Mouse (Mus musculus): ENCODE data around the gene Pcdh8. TPM values are rescaled to one million over a fixed set of nuclear protein-coding genes. Genes with fewer than 3 reads are reported as not detected.

The Pcdh8 gene
- total RNA-seq (2021): under 1 TPM in 1 of 2 experiments, not detected in 1; 0.19 TPM

DNA sequence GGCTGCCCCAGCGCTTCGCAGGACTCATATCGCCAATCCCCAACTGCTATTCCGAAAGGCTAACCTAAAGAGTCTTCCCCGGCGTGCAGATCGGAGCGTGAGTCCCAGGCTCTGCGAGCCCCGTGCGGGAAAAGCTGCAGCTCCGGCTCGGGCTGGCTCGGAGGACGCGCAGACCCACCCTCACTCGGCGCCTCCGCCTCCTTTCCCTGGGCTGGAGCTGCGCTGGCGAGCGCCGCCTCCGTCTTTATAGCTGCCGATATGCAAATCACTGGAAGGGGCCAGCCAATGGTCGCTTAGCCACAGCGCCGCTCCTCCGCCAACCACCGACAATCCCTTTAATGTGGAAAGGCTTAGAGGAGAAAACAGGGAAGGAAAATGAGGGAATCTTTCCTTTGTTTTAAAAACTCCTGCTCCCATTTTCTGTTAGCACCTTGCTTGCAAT lies at the start of gene Pcdh8:
Gene Pcdh8 (minus strand): TSS at position 219 of the 442 bp plus-strand sequence.
- DNase-seq: peak; percentile 79

DNA sequence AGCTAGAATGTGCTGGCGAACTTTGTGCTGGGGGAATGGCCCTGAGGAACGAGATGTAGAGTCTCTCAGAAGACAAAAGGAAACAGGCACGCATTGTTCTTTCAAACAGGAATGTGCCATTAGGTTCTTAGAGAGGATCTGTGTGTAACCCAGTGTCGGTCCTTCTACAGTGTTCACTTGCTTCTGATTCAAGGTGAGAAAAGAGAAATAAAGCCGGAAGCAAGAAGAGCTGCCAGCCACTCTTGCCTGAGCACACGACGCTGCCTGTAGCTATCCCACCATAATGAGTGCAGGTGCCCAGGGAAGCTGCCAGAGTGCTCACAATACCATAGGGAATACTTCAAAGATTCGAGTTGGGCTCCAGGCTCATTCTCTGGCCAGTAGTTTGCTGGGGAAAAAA lies 43.6 kb upstream of the Pcdh8 start:
- DNase-seq: no peak

GRCm38 (mm10) chr14:79814084-79814483 lies 43.0 kb upstream of the Pcdh8 start:
- DNase-seq: no peak

- no peak for DNase-seq
Observed at GRCm38 (mm10) chr14:79793179-79793578, 22.1 kb upstream of the Pcdh8 start.

- no peak for DNase-seq
Observed at GRCm38 (mm10) chr14:79789535-79789934, 18.4 kb upstream of the Pcdh8 start.

- no peak for DNase-seq
Observed at GRCm38 (mm10) chr14:79788656-79789204, 17.6 kb upstream of the Pcdh8 start.

DNA sequence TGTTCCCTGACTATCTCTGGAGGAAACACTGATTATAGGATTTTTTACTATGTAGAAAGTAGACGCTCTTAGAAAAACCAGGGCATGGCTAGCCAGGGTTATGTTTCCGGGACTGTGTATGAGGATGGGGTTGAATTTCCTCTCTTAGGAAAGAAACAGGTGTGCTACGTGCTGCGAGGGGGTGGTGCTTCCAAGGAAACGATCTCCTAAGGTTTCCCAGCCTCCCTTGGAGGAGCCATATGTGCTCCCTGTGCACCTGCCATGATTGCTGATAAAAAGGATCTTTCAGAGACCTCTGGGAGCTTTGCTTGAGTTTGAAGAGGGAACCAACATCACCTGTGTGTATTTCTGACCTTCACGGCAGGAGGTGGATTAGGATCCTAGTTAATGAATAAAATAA lies 16.8 kb upstream of the Pcdh8 start:
- DNase-seq: no peak

- DNase-seq: peak; percentile 29
Observed at GRCm38 (mm10) chr14:79785400-79785799, 14.3 kb upstream of the Pcdh8 start.

DNA sequence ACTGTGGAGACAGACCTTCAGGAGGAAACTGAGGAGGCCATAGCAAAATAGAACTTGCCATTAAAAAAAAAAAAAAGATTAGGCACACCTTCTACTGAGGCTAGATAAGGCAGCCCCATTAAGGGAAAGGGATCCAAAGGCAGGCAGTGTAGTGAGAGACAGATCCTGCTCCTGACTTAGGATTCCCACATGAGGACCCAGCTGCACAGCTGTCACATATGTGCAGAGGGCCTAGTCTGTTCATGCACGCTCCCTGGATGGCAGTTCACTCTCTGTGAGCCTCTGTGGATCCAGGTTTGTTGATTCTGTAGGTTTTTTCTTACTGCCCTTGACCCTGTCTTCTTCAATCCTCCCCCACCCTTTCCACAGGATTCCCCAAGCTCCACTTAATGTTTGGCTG lies 9.8 kb upstream of the Pcdh8 start:
- DNase-seq: no peak

- no peak for DNase-seq
Observed at GRCm38 (mm10) chr14:79780332-79780731, 9.2 kb upstream of the Pcdh8 start.

GRCm38 (mm10) chr14:79779841-79780240 lies 8.7 kb upstream of the Pcdh8 start:
- DNase-seq: no peak

GRCm38 (mm10) chr14:79773425-79774391 lies 2.6 kb upstream of the Pcdh8 start:
- no peak for DNase-seq

GRCm38 (mm10) chr14:79771802-79772511 lies 845 bp upstream of the Pcdh8 start:
- no peak for DNase-seq

DNA sequence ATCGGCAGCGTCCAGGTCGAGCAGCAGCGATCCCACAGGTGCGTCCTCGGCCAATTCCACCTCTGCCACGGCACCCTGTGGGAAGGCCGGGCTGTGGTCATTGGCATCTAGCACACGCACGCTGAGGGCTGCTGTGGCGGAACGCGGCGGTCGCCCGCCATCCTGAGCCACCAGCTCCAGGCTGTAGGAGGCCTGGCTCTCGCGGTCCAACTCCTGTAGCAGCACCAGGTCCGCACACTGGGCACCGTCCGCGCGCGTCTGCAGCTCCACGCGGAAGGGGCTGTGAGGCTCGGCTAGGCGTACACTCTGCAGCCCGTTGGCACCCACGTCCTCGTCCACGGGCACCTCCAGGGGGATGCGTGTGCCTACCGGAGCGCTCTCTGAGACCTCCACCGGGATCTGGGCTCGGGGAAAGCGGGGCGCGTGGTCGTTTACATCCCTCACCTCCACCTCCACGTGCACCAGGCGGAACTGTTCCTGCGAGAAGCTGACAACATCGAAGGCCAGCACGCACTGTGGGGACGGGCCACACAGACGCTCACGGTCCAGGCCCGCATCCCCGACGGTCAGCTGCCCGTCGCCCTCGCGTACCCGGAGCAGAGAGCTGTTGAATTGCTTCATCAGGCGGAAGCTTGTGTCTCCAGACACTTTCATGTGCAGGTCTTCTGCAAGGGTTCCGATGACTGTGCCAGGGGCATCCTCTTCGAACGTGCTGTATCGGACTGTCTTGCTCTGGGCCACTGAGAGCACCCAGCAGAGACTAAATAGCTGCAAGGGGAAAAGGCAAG lies 612 bp downstream of the Pcdh8 start:
- no peak for DNase-seq

DNA sequence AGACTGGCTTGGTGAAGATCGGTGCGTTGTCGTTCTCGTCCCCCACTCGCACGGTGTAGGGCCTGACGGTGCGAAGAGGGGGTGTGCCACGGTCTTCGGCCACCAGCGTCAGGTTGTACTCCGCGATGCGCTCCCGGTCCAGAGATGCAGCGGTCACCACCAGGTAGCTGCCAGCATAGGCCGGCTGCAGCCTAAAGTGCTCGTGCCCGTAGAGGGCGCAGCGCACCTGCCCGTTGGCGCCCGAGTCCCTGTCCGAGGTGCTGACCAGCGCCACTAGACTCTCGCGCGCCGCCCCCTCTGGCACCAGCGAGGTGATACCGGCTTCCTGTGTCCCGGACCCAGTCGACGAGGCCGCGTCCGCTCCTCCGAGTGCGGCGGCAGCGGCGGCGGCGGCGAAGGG lies 1.5 kb downstream of the Pcdh8 start:
- DNase-seq: peak; percentile 91

- peak; percentile 25 for DNase-seq
Observed at GRCm38 (mm10) chr14:79768996-79769395, 2.1 kb downstream of the Pcdh8 start.

DNA sequence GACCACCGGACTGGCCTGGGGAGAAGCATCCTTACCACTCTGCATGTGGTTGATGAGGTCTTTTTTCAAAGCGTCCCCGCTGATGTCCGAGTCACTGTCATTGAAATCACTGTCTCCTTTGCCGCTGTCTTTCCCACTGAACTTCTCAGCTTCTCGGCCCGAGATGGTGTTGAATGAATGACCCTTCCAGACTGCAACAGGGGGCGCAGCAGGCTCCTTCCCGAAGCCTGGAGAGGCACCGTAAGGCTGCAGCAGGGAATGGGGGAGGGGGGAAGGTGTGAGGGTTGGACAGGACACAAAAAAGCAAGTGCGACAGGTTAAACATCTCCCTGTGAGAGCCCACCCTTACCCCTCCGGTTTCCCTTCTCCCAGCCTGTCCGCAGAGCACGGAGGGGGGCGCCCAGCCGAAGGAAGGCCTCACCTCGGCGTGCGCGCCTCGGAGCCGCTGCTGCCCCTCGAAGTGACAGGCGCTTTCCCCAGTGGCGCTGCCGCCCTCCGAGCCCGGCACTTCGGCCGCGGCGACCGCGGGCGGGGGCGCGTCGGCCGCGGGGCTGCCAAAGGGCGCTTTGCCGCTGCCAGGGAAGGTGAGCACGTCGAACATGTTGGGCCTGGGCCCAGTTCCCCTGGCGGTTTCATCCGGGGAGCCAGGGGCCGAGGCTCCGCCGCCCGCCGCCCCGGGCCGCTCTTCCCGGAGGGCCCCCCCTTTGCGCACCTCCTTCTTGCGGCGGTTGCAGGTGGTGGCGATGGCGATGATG lies 2.9 kb downstream of the Pcdh8 start:
- no peak for DNase-seq

- no peak for DNase-seq
Observed at GRCm38 (mm10) chr14:79767601-79768000, 3.5 kb downstream of the Pcdh8 start.

GRCm38 (mm10) chr14:79765196-79765765 lies 5.8 kb downstream of the Pcdh8 start:
- no peak for DNase-seq

GRCm38 (mm10) chr14:79754601-79755222 lies 16.4 kb downstream of the Pcdh8 start:
- no peak for DNase-seq

- DNase-seq: no peak
Observed at GRCm38 (mm10) chr14:79754157-79754556, 17.0 kb downstream of the Pcdh8 start.

Data from heart, postnatal 4 days (tissue).